Mouse (Mus musculus) liver, adult (tissue): ENCODE data around the gene Zfp143.

ENCODE experiments used
- GATA4 ChIP-seq: IDR thresholded peaks from 2 replicates; pipeline ENCODE4 v1.6.1; 2014; ENCODE audit warnings: mild to moderate bottlenecking, low read length; ENCODE audit not compliant: insufficient replicate concordance

Gene Zfp143

GRCm38 (mm10) chr7:110083386-110084165 is 22.6 kb downstream of the Zfp143 start:
- no peak for TF ChIP-seq GATA4

- no peak for TF ChIP-seq GATA4
Measured at GRCm38 (mm10) chr7:110085217-110085616, 24.2 kb downstream of the Zfp143 start.

- TF ChIP-seq GATA4 = no peak
Measured at GRCm38 (mm10) chr7:110087914-110088313, 26.9 kb downstream of the Zfp143 start.

- no peak for TF ChIP-seq GATA4
Measured at GRCm38 (mm10) chr7:110091670-110092069, 30.7 kb downstream of the Zfp143 start.

- no peak for TF ChIP-seq GATA4
Measured at GRCm38 (mm10) chr7:110096332-110096731, 35.3 kb downstream of the Zfp143 start.

- no peak for TF ChIP-seq GATA4
Measured at GRCm38 (mm10) chr7:110097106-110097793, 36.2 kb downstream of the Zfp143 start.

GRCm38 (mm10) chr7:110100854-110101253 is 39.8 kb downstream of the Zfp143 start:
- no peak for TF ChIP-seq GATA4

- TF ChIP-seq GATA4 = no peak
Measured at GRCm38 (mm10) chr7:110101266-110101665, 40.2 kb downstream of the Zfp143 start.

GRCm38 (mm10) chr7:110105041-110105440 is 44.0 kb downstream of the Zfp143 start:
- no peak for TF ChIP-seq GATA4

- no peak for TF ChIP-seq GATA4
Measured at GRCm38 (mm10) chr7:110106633-110107032, 45.6 kb downstream of the Zfp143 start.

- no peak for TF ChIP-seq GATA4
Measured at GRCm38 (mm10) chr7:110108967-110109610, 48.1 kb downstream of the Zfp143 start.

- no peak for TF ChIP-seq GATA4
Measured at GRCm38 (mm10) chr7:110110061-110110656, 49.1 kb downstream of the Zfp143 start.

- no peak for TF ChIP-seq GATA4
Measured at GRCm38 (mm10) chr7:110114699-110115098, 53.7 kb downstream of the Zfp143 start.

- TF ChIP-seq GATA4 = no peak
Measured at GRCm38 (mm10) chr7:110116731-110117291, 55.8 kb downstream of the Zfp143 start.

GRCm38 (mm10) chr7:110118448-110118847 is 57.4 kb downstream of the Zfp143 start:
- TF ChIP-seq GATA4 = no peak

- no peak for TF ChIP-seq GATA4
Measured at GRCm38 (mm10) chr7:110120157-110120784, 59.3 kb downstream of the Zfp143 start.
